Mouse (Mus musculus) testis, adult 2 months (tissue): ENCODE measurements around the gene Oscar.

Experiments used
- CTCF ChIP-seq: fragments of 200-500 bp; IDR thresholded peaks from 2 replicates; pipeline ENCODE4 v1.5.1; 2012; ENCODE audit warnings: low read depth, mild to moderate bottlenecking, inconsistent platforms, low read length, moderate library complexity; ENCODE audit not compliant: control insufficient read depth, insufficient read depth, insufficient replicate concordance
- POLR2A ChIP-seq: fragments of 200-500 bp; IDR thresholded peaks from 2 replicates; pipeline ENCODE4 v1.6.1; 2012; ENCODE audit warnings: low read depth, mild to moderate bottlenecking, inconsistent platforms, low read length, moderate library complexity; ENCODE audit not compliant: control insufficient read depth

- TF ChIP-seq CTCF (no peak), POLR2A (no peak)
These were observed 28.7 kb downstream of the Oscar start for GRCm38 (mm10) chr7:3587292-3587691.
